In genomic region chr5:113550759-113551158, GRCm38 (mm10) we compare ENCODE assay signal across 14 mouse cellular contexts.
DNase-seq lines count a peak whose midpoint lies in the region.
"Had no signal": no experiment of that assay in that cellular context is flagged by ENCODE, and none has a peak within 500 bp of the region (broad histone marks: within the 10 kb centered on the region; RNA-seq: fewer than 3 reads in every experiment).

No protein-coding gene starts in this region.

- intact Hi-C loops in left cerebral cortex, postnatal 10 days (cut with DNase I), result loop anchor here (10.0 kb wide), 1 partner anchor 176 kb away; no protein-coding TSS in a partner anchor

- peak; percentile 58 to 62 for DNase-seq in cerebellum, postnatal 25 days
- DNase-seq in cerebellum, adult 9-11 months, result no peak
- DNase-seq in kidney, postnatal 14 days, result peak; percentile 16
- DNase-seq in kidney, adult 18-20 months, result no peak
- DNase-seq in ES-CJ7 (ENCODE audit: low read depth, low spot score), result peak; percentile 94
- peak; percentile 20 for DNase-seq in induced T-regulatory cell, adult 2 months (ENCODE audit: low read depth)
- DNase-seq in left cerebral cortex, postnatal 10 days (ENCODE audit: extremely low spot score in 1 of 2, low spot score in 2 of 2), result no peak
- DNase-seq in lung, postnatal 25 days (ENCODE audit: low spot score), result no peak
- DNase-seq: adrenal gland, adult 2 months; gastrocnemius, postnatal 36 days; heart, adult 2 months; liver, postnatal 0 days; right cerebral cortex, postnatal 25 days; spleen, adult 18-20 months had no signal

Comparison
In these comparisons a context has a peak if more than half of its experiments do, and no peak if none do; other contexts are left out.
1. DNase-seq: peak in cerebellum, postnatal 25 days (2 of 2), kidney, postnatal 14 days (single experiment), ES-CJ7 (single experiment) and induced T-regulatory cell, adult 2 months (single experiment); none in cerebellum, adult 9-11 months (single experiment), kidney, adult 18-20 months (single experiment), left cerebral cortex, postnatal 10 days (0 of 2) and lung, postnatal 25 days (single experiment).